Mouse (Mus musculus) gastrocnemius, postnatal 10 days (tissue): ENCODE measurements at regions not wholly inside any gene's neighbourhood (a gene's known extent, or its start where the extent isn't known, plus 50 kb on each side); places are given as distances from the start of the nearest gene placed in this dataset.
A peak's percentile ranks its signal among the peaks of the same experiment; 100 is the strongest.

Experiments used
- DNase-seq: peaks from one replicate; pipeline ENCODE4 v3.0.0; 2021; ENCODE audit warnings: mixed read lengths

DNA sequence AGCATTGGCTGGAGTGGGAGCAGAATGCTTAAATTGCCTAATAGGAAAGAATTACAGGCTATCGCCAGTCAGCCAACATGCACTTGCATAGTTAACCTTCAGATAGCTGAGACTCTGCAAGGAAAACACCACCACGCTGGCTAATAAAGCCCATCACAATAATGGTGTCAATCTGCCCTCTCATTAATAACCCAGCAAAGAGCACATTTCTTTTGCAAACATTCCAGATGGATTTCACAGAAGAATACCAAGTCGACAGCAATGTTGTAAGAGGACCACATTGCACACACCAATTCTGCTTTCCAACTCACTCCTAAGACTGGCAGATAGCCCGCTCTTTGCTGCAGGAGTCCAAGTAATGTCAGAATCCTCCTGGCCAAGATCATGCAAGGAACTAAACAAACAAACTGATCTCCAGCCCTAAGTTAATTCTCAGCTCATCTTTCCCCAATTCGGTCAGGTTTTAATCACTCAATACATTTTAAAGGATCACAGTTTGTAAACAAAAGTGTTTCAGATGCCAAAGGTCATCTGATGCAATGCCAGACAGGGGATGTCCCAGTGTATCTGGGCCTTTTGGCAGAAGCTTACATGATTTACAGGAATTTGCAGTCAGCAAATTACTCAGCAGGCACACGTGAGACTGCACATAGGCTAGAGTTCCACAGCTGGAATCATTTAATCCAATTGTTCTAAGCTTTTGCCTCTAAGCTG lies 198.4 kb downstream of the Klf6 start:
- peak; percentile 31 for DNase-seq

GRCm38 (mm10) chr13:6060229-6060845 lies 199.1 kb downstream of the Klf6 start:
- no peak for DNase-seq

GRCm38 (mm10) chr13:6062305-6062704 lies 201.0 kb downstream of the Klf6 start:
- no peak for DNase-seq

DNA sequence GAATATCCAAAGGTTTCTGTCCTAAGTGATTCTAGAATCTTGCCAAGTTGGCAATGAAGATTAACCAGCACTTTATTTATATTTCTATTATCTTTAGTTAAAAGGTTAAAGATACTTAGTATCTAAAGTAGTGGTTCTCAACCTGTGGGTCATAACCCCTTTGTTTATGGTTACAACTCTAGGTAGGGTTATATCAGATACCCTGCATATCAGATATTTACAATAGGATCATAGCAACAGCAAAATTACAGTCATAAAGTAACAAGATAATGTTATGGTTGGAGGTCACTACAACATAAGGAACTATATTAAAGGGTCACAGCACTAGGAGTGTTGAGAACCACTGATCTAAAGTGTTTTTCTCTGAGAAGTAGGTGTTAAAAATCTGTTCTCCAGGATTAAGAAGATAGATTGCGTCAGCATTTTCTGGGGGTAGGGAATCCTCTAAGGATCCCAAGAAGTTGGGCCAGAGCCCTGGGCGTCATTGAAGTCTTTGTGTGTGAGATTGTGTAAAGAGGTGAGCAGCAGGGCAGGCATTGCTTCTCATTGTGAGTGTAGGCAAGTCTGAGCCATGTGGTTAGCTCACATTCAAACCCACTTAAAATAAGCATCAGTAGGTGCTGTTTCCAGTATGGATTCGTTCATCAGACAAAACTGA lies 201.6 kb downstream of the Klf6 start:
- DNase-seq: no peak

GRCm38 (mm10) chr13:6076978-6077825 lies 215.9 kb downstream of the Klf6 start:
- DNase-seq: no peak

GRCm38 (mm10) chr13:6085891-6086290 lies 224.6 kb downstream of the Klf6 start:
- DNase-seq: no peak

GRCm38 (mm10) chr13:6109018-6109657 lies 247.9 kb downstream of the Klf6 start:
- no peak for DNase-seq

DNA sequence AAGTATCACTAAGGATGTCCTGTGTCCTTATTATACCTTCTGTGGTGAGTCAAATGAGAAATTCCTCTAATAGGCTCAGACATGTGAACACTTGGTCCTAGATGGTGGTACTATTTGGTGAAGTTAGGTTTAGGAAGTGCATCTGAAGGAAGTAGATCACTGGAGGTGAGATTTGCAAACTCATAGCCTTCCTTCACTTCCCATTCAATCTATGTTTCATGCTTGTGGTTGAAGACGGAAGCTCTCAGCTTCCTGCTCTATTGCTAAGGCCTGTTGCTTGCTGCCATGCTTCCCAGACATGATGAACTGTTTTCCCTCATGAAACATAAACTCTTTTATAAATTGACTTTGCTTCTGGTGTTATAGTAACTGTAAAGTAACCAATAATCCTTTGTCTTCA lies 258.4 kb downstream of the Klf6 start:
- DNase-seq: no peak

- DNase-seq: no peak
These were observed 266.0 kb downstream of the Klf6 start for GRCm38 (mm10) chr13:6127311-6127710.

GRCm38 (mm10) chr13:6128903-6129302 lies 267.6 kb downstream of the Klf6 start:
- DNase-seq: no peak

DNA sequence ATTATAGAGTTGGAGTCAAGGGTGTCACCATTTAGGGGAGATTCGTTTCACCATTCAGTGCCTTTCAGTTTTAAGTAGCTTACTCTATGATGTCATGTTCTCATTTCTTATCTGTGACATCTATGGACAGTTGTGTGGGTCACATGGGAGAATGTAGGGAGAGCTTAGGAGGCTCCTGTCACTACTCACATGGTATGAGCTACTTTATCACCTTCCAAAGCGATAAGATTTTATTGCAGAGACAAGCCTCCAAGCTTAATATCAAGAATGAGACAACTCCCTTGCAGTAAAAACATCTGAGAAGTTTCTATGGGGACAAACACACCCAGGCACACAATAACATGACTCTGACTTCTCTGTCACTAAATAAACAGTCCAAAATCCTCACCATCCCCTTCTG lies 270.1 kb downstream of the Klf6 start:
- DNase-seq: no peak

DNA sequence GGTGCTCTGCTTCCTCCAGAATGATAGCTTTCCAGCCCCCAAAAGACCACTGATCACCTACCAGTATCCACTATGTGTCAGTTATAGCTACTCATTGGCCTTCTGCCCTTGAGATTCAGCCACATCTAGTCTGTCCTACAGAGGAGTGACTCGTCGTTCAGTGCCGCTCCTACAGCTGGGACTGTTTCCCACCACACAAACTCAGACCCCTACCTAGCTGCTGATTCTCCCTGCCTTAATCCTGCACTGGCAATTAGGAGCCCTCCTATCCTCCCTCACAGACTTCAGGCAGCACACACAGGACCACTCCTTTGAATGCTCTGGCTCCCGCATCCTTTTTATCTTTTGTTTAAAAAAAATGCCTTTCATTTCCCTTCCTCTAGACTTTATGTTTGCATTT lies 275.9 kb downstream of the Klf6 start:
- no peak for DNase-seq

GRCm38 (mm10) chr13:6142771-6143170 lies 281.5 kb downstream of the Klf6 start:
- no peak for DNase-seq

GRCm38 (mm10) chr13:6153657-6154056 lies 292.4 kb downstream of the Klf6 start:
- DNase-seq: no peak

GRCm38 (mm10) chr13:6156191-6156590 lies 294.9 kb downstream of the Klf6 start:
- no peak for DNase-seq

DNA sequence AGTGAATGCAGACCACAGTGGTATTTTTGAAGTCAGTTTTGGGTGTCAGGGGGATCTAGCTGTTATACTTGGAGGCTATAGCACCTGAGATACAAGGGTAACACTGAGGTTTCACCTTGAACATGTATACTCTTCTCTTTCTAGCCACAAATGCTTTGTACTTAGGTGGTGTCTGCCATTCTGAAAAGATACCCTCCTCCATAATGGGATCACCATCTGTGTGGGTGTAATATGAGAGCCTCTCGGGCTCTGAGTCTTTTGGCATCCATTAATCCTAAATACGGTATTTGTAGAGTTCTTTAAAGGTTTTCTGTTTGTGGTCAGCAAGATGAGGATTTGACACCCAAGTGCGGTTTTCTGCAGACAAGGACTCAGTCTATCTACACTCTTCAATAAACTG lies 295.7 kb downstream of the Klf6 start:
- DNase-seq: no peak

DNA sequence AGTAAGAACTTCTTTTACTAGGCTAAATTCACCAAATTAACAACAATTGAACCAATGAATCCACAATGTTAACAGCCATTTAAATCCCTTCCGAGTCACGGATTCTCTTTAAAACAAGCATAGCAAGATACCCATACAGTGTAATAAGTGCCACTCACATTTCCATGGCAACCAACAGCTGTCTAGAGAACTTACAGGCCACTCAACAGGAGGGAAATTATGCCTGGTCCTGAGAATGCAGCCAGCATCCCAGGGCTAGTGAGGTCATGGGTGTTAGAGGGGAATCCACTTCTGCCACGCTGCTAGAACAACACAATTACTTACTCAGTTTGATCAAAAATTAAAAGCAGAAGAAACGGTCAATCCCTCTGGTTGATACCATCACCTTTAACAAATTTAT lies 296.7 kb downstream of the Klf6 start:
- no peak for DNase-seq

DNA sequence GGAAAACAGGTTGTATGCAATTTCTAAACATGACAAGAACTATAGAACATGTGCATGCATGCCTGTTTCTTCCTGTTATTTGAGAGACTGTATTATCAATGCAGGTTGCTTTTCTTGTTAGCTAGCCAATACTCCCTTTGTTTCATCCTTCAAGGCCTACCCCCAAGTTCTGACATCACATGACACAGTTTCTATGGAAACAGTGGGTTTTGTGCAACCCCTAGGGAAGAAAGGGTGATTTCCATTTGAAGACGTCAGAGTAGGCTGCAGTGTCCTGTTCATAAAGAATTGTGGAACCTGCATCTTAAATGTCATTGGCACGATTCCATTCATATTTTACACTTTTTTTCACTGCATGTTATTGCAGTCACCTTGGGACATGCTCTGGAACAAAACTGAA lies 298.1 kb downstream of the Klf6 start:
- no peak for DNase-seq

DNA sequence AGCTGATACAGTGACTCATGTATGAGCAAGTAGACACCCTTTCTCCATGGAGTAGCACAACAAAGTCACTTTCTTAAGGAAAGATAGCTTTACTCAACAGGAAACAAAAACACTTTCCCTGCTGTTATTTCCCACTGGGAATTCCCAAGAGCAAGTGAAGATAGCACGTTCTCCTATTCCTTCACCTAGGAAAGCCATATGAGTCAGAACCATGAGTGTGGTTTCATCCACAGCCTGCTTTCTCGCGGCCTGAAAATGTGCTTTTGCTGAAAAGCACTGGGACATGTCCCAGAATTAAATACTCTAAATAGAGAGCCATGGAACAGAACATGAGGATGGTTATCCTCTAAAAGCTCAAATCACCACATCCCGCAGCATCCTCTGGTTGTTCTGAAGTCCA lies 304.6 kb downstream of the Klf6 start:
- no peak for DNase-seq

DNA sequence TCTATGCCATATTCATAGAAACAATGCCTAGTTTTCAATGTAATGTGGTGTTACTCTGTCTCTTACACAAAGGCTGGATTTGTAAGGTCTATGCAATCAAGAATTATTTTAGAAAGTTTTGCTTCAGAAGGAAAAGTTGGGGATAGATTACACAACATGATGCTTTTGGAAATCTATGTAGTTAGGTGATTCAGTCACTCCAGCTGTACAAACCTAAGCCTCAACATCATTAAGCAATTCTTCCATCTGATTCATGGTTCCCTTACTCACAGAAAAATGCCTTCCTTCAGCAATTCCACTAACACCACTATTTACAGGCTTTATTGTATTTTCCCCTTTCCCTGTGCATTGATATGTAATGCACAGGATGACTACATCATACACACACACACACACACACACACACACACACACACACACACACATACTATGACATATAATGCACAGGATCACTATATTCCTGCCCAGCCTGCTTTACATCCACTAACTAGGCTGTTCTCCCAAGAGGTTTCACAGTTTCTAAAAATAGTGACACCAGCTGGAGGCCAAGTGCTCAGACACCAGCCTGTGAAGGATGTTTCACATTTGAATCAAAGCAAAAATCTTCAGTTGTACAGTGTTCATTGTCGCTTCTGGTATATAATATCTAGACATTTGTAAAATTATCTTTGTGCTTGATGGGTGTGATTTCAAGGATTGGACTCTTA lies 305.9 kb downstream of the Klf6 start:
- DNase-seq: no peak

DNA sequence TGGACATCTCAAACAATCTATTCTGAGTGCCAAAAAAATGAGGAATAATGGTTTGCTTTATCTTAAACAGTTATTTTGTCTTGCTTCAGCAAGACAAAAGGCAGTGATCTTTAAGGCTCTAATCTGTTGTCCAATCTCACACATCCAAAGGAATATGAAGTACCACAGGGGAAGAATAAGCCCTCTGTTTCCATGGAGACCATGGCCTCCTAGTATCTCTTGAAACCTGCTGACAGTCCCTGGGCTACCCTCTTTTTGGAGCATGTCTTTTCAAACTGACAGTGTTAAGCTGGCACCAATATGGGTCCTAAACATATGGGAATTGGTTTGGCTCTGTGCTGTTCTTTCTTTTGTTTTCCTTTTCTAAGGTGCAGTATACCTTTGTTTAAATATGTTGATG lies 311.8 kb downstream of the Klf6 start:
- no peak for DNase-seq
